Mouse (Mus musculus): ENCODE data around the gene Lrrc15. TPM values are rescaled to one million over a fixed set of nuclear protein-coding genes. Genes with fewer than 3 reads are reported as not detected.

The Lrrc15 gene
- total and polyA plus RNA-seq, 3 experiments = not detected

GRCm38 (mm10) chr16:30262157-30262556, 20.9 kb downstream of the Lrrc15 start:
- Histone ChIP-seq H3K79me2 (ENCODE audit: control insufficient read depth, insufficient read depth, low read length, poor library complexity) (no peaks in the 10 kb centered on the region), H3K27ac (ENCODE audit: control insufficient read depth, low read depth, low read length) (no peak overlapping the region), H3K4me3 (ENCODE audit: control insufficient read depth in 1 of 2, insufficient read depth in 1 of 2, low read depth in 2 of 2, low read length in 2 of 2) (peak overlapping the region; percentile 29 to 34; a peak in 3 of 4 replicates), H3K27me3 (ENCODE audit: control insufficient read depth in 1 of 2, insufficient read depth in 2 of 2, low read length in 2 of 2) (no peaks in the 10 kb centered on the region; a peak in 1 of 4 replicates), H3K9me3 (replicated peaks; ENCODE audit: insufficient read depth, low read length) (no peaks in the 10 kb centered on the region), H3K9ac (ENCODE audit: control insufficient read depth, low read depth, low read length, poor library complexity, severe bottlenecking) (no peak overlapping the region), H3K4me1 (ENCODE audit: control insufficient read depth in 1 of 2, insufficient read depth in 2 of 2, low read length in 2 of 2) (peaks cover 0 to 13% of the 10 kb centered on the region in 2 experiments; a peak in 3 of 4 replicates), H3K36me3 (ENCODE audit: control insufficient read depth in 1 of 2, insufficient read depth in 2 of 2, low read length in 2 of 2) (peaks cover 0 to 5% of the 10 kb centered on the region in 2 experiments; a peak in 1 of 4 replicates)
- TF ChIP-seq USF1 (IDR thresholded peaks at IDR 0.05; ENCODE audit: low read depth, low read length) = peak; percentile 75
- no peak for TF ChIP-seq E2F4 (IDR thresholded peaks at IDR 0.05; ENCODE audit: borderline replicate concordance, low read depth, low read length)
- DNase-seq (ENCODE audit: low read depth, low spot score) = peak; percentile 66

- no peak for TF ChIP-seq MYC (IDR thresholded peaks at IDR 0.05; ENCODE audit: low read depth, low read length)
- no peak for TF ChIP-seq GABPA (IDR thresholded peaks at IDR 0.05; ENCODE audit: low read depth, low read length)
- no peak for TF ChIP-seq JUND (IDR thresholded peaks at IDR 0.05; ENCODE audit: low read depth, low read length)
- no peak for TF ChIP-seq CHD1 (IDR thresholded peaks at IDR 0.05; ENCODE audit: low read depth, low read length)
- TF ChIP-seq CHD2 (IDR thresholded peaks at IDR 0.05; ENCODE audit: low read length) = no peak
- no peak for TF ChIP-seq ETS1 (IDR thresholded peaks at IDR 0.05; ENCODE audit: low read depth, low read length)
- no peak for TF ChIP-seq ZKSCAN1 (IDR thresholded peaks at IDR 0.05; ENCODE audit: low read depth, low read length)
- TF ChIP-seq TCF12 (IDR thresholded peaks at IDR 0.05; ENCODE audit: low read depth, low read length) = no peak
- TF ChIP-seq POLR2AphosphoS2 (IDR thresholded peaks at IDR 0.05; ENCODE audit: low read length) = no peak
- no peak for TF ChIP-seq ZNF384 (IDR thresholded peaks at IDR 0.05; ENCODE audit: low read depth, low read length)
- Histone ChIP-seq H3K4me3 (ENCODE audit: control insufficient read depth in 1 of 2, insufficient read depth in 1 of 2, low read depth in 2 of 2, low read length in 2 of 2) (no peak overlapping the region), H3K27me3 (ENCODE audit: control insufficient read depth in 1 of 2, insufficient read depth in 2 of 2, low read length in 2 of 2) (no peaks in the 10 kb centered on the region), H3K9ac (ENCODE audit: control insufficient read depth, low read depth, low read length, poor library complexity, severe bottlenecking) (no peak overlapping the region), H3K27ac (ENCODE audit: control insufficient read depth, low read depth, low read length) (no peak overlapping the region), H3K4me1 (ENCODE audit: control insufficient read depth in 1 of 2, insufficient read depth in 2 of 2, low read length in 2 of 2) (peaks cover 0 to 13% of the 10 kb centered on the region in 2 experiments; a peak in 3 of 4 replicates), H3K79me2 (ENCODE audit: control insufficient read depth, insufficient read depth, low read length, poor library complexity) (no peaks in the 10 kb centered on the region), H3K9me3 (replicated peaks; ENCODE audit: insufficient read depth, low read length) (no peaks in the 10 kb centered on the region), H3K36me3 (ENCODE audit: control insufficient read depth in 1 of 2, insufficient read depth in 2 of 2, low read length in 2 of 2) (peaks cover 0 to 5% of the 10 kb centered on the region in 2 experiments; a peak in 1 of 4 replicates)
- no peak for DNase-seq (ENCODE audit: low read depth, low spot score)
Observed at GRCm38 (mm10) chr16:30261341-30261740, 21.7 kb downstream of the Lrrc15 start.

- no peaks in the 10 kb centered on the region for H3K79me2 ChIP-seq (ENCODE audit: control insufficient read depth, insufficient read depth, low read length, poor library complexity)
- DNase-seq (ENCODE audit: low read depth, low spot score) = no peak
- H3K27me3 ChIP-seq (ENCODE audit: control insufficient read depth in 1 of 2, insufficient read depth in 2 of 2, low read length in 2 of 2) = no peaks in the 10 kb centered on the region
- no peak overlapping the region for H3K9ac ChIP-seq (ENCODE audit: control insufficient read depth, low read depth, low read length, poor library complexity, severe bottlenecking)
- H3K4me1 ChIP-seq (ENCODE audit: control insufficient read depth in 1 of 2, insufficient read depth in 2 of 2, low read length in 2 of 2) = peaks cover 0 to 13% of the 10 kb centered on the region in 2 experiments; a peak in 3 of 4 replicates
- H3K9me3 ChIP-seq (replicated peaks; ENCODE audit: insufficient read depth, low read length) = no peaks in the 10 kb centered on the region
- no peak overlapping the region for H3K27ac ChIP-seq (ENCODE audit: control insufficient read depth, low read depth, low read length)
- H3K4me3 ChIP-seq (ENCODE audit: control insufficient read depth in 1 of 2, insufficient read depth in 1 of 2, low read depth in 2 of 2, low read length in 2 of 2) = no peak overlapping the region
- H3K36me3 ChIP-seq (ENCODE audit: control insufficient read depth in 1 of 2, insufficient read depth in 2 of 2, low read length in 2 of 2) = peaks cover 0 to 5% of the 10 kb centered on the region in 2 experiments; a peak in 1 of 4 replicates
- TF ChIP-seq ELF1 (IDR thresholded peaks at IDR 0.05; ENCODE audit: low read depth, low read length) (no peak), ZC3H11A (IDR thresholded peaks at IDR 0.05; ENCODE audit: low read depth, low read length) (no peak)
Observed at GRCm38 (mm10) chr16:30260012-30260635, 22.9 kb downstream of the Lrrc15 start.

Measured in MEL (cell line).